In genomic region chr10:75743369-75743768, GRCm38 (mm10) we compare ENCODE assay signal across 13 mouse cellular contexts. TPM values are rescaled to one million over a fixed set of nuclear protein-coding genes. Genes with fewer than 3 reads are reported as not detected.
DNase-seq lines count a peak whose midpoint lies in the region; ATAC-seq and TF ChIP-seq lines count a peak whose summit lies in the region.
"Had no signal": no experiment of that assay in that cellular context is flagged by ENCODE, and none has a peak within 500 bp of the region (broad histone marks: within the 10 kb centered on the region; RNA-seq: fewer than 3 reads in every experiment).

No protein-coding gene starts in this region.

- H3K27ac ChIP-seq in forebrain, postnatal 0 days (ENCODE audit: low read depth, low read length) = peak overlapping the region; percentile 69; the same call in 1 of the 2 replicates
- H3K27ac ChIP-seq in intestine, embryonic 15.5 days = no peak overlapping the region
- H3K27ac ChIP-seq: limb, embryonic 12.5 days had no signal

- H3K4me3 ChIP-seq in forebrain, postnatal 0 days (ENCODE audit: low read depth, low read length) = no peak overlapping the region
- H3K4me3 ChIP-seq in intestine, embryonic 15.5 days (replicated peaks) = no peak overlapping the region
- H3K4me3 ChIP-seq: erythroblast, embryonic 14.5 days; heart, embryonic 12.5 days; limb, embryonic 12.5 days; midbrain, embryonic 15.5 days had no signal

- intact Hi-C loops in left cerebral cortex, postnatal 4 days (cut with DNase I) = loop anchor here (5.0 kb wide), 1 partner anchor 109 kb away; no protein-coding TSS in a partner anchor

- no peak overlapping the region for H3K9ac ChIP-seq in forebrain, postnatal 0 days
- no peak overlapping the region for H3K9ac ChIP-seq in intestine, embryonic 15.5 days
- H3K9ac ChIP-seq: heart, embryonic 12.5 days; limb, embryonic 12.5 days; midbrain, embryonic 15.5 days had no signal

- no peaks in the 10 kb centered on the region for H3K27me3 ChIP-seq in forebrain, postnatal 0 days (ENCODE audit: insufficient read depth, low read length)
- no peaks in the 10 kb centered on the region for H3K27me3 ChIP-seq in intestine, embryonic 15.5 days (replicated peaks)
- H3K27me3 ChIP-seq: heart, embryonic 12.5 days; limb, embryonic 12.5 days; midbrain, embryonic 15.5 days had no signal

- no peaks in the 10 kb centered on the region for H3K9me3 ChIP-seq in forebrain, postnatal 0 days (ENCODE audit: low read length)
- H3K9me3 ChIP-seq in intestine, embryonic 15.5 days = no peaks in the 10 kb centered on the region
- H3K9me3 ChIP-seq: heart, embryonic 12.5 days; limb, embryonic 12.5 days; midbrain, embryonic 15.5 days had no signal

- peak; percentile 54 for ATAC-seq in forebrain, postnatal 0 days
- no peak for ATAC-seq in intestine, embryonic 15.5 days

- no peak overlapping the region for H3K4me2 ChIP-seq in forebrain, postnatal 0 days (ENCODE audit: low read depth)
- no peak overlapping the region for H3K4me2 ChIP-seq in intestine, embryonic 15.5 days (replicated peaks)
- H3K4me2 ChIP-seq: heart, embryonic 12.5 days; limb, embryonic 12.5 days; midbrain, embryonic 15.5 days had no signal

- 62% methylated on average over 12 of the region's 12 CpGs for whole genome bisulfite sequencing in forebrain, postnatal 0 days
- WGBS in intestine, embryonic 15.5 days = 91% methylated on average over 12 of the region's 12 CpGs

- TF ChIP-seq CTCF in forebrain, postnatal 0 days (IDR thresholded peaks at IDR 0.05; ENCODE audit: low read depth) = no peak

- DNase-seq in left cerebral cortex, adult 11 months (ENCODE audit: low spot score) = peak; percentile 62
- DNase-seq in left cerebral cortex, postnatal 4 days = no peak
- peak; percentile 62 for DNase-seq in forebrain, postnatal 0 days
- DNase-seq in layer of hippocampus, postnatal 36 days = peak; percentile 79 to 80
- peak; percentile 21 for DNase-seq in right cerebral cortex, postnatal 4 days
- DNase-seq in retina, postnatal 1 day = no peak
- DNase-seq in kidney, postnatal 36 days = no peak

- H3K36me3 ChIP-seq in forebrain, postnatal 0 days (ENCODE audit: insufficient read depth) = peaks cover 78% of the 10 kb centered on the region
- H3K36me3 ChIP-seq in intestine, embryonic 15.5 days = peaks cover 47% of the 10 kb centered on the region

- no peaks in the 10 kb centered on the region for H3K4me1 ChIP-seq in forebrain, postnatal 0 days (ENCODE audit: insufficient read depth)
- H3K4me1 ChIP-seq in intestine, embryonic 15.5 days (replicated peaks) = no peaks in the 10 kb centered on the region
- H3K4me1 ChIP-seq: heart, embryonic 12.5 days; limb, embryonic 12.5 days had no signal

RNA-seq across cellular contexts. Expression of gene Cabin1, which starts 20.8 kb away (rescaled TPM):
- total RNA-seq in left cerebral cortex, postnatal 4 days (2021) = 100 to 1,000 TPM in 1 of 2 experiments, 10 to 100 TPM in 1; 93.1 to 101 TPM
- total RNA-seq in forebrain, postnatal 0 days (2014; rRNA removed) = 67.0 and 85.5 TPM in 2 replicates
- 19.8 and 28.0 TPM in 2 replicates for polyA plus RNA-seq in forebrain, postnatal 0 days (2015; fragmentation: Nextera tagmentation; extraction: Ambion mirVana)
- total RNA-seq in layer of hippocampus, postnatal 36 days (2021) = 10 to 100 TPM; 58.5 to 73.4 TPM
- polyA plus RNA-seq in intestine, embryonic 15.5 days (2015; fragmentation: Nextera tagmentation; extraction: Ambion mirVana) = 29.0 and 32.6 TPM in 2 replicates

RNA-seq across cellular contexts. Expression of gene Ddt, which starts 29.8 kb away (rescaled TPM):
- total RNA-seq in left cerebral cortex, postnatal 4 days (2021) = 10 to 100 TPM; 34.0 to 36.1 TPM
- total RNA-seq in forebrain, postnatal 0 days (2014; rRNA removed) = 33.3 and 39.7 TPM in 2 replicates
- polyA plus RNA-seq in forebrain, postnatal 0 days (2015; fragmentation: Nextera tagmentation; extraction: Ambion mirVana) = 78.2 and 79.4 TPM in 2 replicates
- total RNA-seq in layer of hippocampus, postnatal 36 days (2021) = 10 to 100 TPM; 44.0 to 48.5 TPM
- 74.7 and 76.1 TPM in 2 replicates for polyA plus RNA-seq in intestine, embryonic 15.5 days (2015; fragmentation: Nextera tagmentation; extraction: Ambion mirVana)

RNA-seq across cellular contexts. Expression of gene Gm20441, which starts 37.4 kb away (rescaled TPM):
- total RNA-seq in left cerebral cortex, postnatal 4 days (2021) = not detected
- not detected in 2 replicates for total RNA-seq in forebrain, postnatal 0 days (2014; rRNA removed)
- polyA plus RNA-seq in forebrain, postnatal 0 days (2015; fragmentation: Nextera tagmentation; extraction: Ambion mirVana) = not detected in 2 replicates
- not detected for total RNA-seq in layer of hippocampus, postnatal 36 days (2021)
- polyA plus RNA-seq in intestine, embryonic 15.5 days (2015; fragmentation: Nextera tagmentation; extraction: Ambion mirVana) = 0.96 TPM in 1 of 2 replicates, not detected in the other
- polyA plus RNA-seq: erythroblast, embryonic 14.5 days; heart, embryonic 12.5 days; intestine, embryonic 14.5 days; midbrain, embryonic 15.5 days had no signal

RNA-seq across cellular contexts. Expression of gene Gstt3, which starts 37.8 kb away (rescaled TPM):
- under 1 TPM; 0.60 to 0.70 TPM for total RNA-seq in left cerebral cortex, postnatal 4 days (2021)
- 1.7 and 2.3 TPM in 2 replicates for total RNA-seq in forebrain, postnatal 0 days (2014; rRNA removed)
- polyA plus RNA-seq in forebrain, postnatal 0 days (2015; fragmentation: Nextera tagmentation; extraction: Ambion mirVana) = 1.8 and 2.2 TPM in 2 replicates
- 1 to 10 TPM; 1.4 to 3.2 TPM for total RNA-seq in layer of hippocampus, postnatal 36 days (2021)
- polyA plus RNA-seq in intestine, embryonic 15.5 days (2015; fragmentation: Nextera tagmentation; extraction: Ambion mirVana) = 38.7 and 40.3 TPM in 2 replicates
- polyA plus RNA-seq: erythroblast, embryonic 14.5 days had no signal

RNA-seq across cellular contexts. Expression of gene Gstt1, which starts 55.0 kb away (rescaled TPM):
- 1 to 10 TPM; 6.6 to 9.4 TPM for total RNA-seq in left cerebral cortex, postnatal 4 days (2021)
- 19.2 and 22.8 TPM in 2 replicates for total RNA-seq in forebrain, postnatal 0 days (2014; rRNA removed)
- 18.6 and 21.3 TPM in 2 replicates for polyA plus RNA-seq in forebrain, postnatal 0 days (2015; fragmentation: Nextera tagmentation; extraction: Ambion mirVana)
- total RNA-seq in layer of hippocampus, postnatal 36 days (2021) = 1 to 10 TPM; 4.6 to 6.1 TPM
- polyA plus RNA-seq in intestine, embryonic 15.5 days (2015; fragmentation: Nextera tagmentation; extraction: Ambion mirVana) = 15.0 and 16.6 TPM in 2 replicates

Comparison
In these comparisons a context has a peak if more than half of its experiments do, and no peak if none do; other contexts are left out.
1. DNase-seq: peak in left cerebral cortex, adult 11 months (single experiment), forebrain, postnatal 0 days (single experiment), layer of hippocampus, postnatal 36 days (2 of 2) and right cerebral cortex, postnatal 4 days (single experiment); none in left cerebral cortex, postnatal 4 days (single experiment), retina, postnatal 1 day (single experiment) and kidney, postnatal 36 days (0 of 2).